Mouse (Mus musculus) cerebellum, adult 18-20 months (tissue): ENCODE results near the gene Prkar1b.

ENCODE experiments used
- DNase-seq, 2 experiments: peaks; one replicate each; pipeline ENCODE4 v3.0.0; 2021

Gene Prkar1b

DNA sequence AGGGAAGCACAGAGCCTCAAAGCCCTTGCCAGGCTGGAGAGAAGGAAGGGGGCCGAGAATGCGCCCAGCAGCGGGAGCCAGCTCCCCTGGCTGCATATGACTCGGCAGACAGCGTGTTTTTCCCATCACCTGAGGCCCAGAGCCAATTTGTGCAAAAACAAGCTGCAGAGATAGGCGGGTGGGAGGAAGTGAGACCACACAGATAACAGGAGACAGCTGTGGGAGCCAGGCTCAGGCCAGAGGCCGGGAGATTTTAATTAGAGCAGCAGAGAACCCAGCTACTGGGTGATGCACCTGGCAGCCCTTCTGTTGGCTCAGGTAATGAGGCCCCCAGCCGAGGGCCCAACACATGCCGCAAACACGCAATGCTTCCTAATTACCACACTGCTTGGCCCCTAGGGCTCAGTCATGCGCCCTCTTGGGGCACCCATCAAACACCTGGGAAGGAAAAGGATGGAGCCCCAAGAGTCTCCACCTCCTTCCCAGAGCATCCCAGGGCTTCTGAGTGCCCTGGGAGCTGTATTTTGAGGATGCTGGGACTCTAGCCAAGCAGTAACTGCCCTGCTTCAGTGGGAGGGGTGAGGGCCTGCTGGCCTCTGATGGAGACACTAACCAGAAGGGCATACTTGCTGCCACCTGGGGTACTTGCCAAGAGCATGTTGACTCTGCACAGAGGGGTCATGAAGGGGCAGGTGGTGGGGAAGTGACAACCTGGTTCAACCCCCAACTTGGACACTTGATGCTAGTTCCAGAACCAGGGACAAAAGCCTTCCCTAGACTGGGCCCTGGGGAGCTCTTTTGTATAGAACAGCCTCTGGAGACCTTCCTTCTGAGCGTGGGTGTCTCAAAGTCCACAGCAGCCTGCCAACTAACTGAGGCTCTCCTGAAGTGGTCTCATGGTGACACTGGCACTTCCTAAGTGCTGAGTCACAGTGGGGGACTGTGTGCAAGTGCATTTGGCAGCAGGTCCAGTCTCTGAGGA, 50.5 kb downstream of the Prkar1b start:
- peak; percentile 77 for DNase-seq

DNA sequence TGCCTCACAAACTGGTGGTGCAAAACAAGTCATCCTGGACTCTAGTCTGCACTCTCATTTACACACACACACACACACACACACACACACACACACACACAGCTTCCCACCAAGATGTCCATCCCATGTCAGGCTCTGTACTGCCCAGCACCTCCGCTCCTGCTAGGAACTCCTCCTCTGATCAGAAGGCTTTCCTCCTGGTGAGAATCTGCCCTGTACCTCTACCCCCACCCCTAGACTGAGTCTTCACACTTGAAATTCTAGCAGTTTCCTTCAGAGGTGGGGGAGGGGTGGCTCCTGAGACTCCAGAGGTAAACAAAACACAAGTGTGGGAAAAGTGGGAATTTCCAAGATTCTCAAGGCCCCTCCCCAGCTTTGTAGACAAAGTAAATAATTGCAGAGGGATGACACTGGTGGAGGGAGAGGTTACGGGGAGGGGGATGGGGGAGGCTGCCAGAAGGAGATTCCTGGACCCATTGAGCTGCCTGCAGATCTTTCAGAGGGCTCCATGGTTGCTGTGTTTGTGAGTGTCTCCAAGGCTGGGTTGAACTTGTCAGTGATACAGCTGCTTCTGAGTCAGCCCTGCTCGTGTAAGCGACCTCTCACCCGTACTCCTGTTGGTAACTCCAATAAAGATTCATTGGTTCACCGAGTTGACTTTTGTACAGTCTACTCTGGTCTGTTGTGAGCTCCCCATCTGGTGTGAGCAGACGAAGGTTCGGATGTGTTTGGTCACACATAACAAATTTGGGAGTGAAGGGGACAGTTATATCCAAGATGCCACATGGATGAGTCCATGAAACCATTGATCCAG, 54.3 kb downstream of the Prkar1b start:
- DNase-seq, result no peak

DNA sequence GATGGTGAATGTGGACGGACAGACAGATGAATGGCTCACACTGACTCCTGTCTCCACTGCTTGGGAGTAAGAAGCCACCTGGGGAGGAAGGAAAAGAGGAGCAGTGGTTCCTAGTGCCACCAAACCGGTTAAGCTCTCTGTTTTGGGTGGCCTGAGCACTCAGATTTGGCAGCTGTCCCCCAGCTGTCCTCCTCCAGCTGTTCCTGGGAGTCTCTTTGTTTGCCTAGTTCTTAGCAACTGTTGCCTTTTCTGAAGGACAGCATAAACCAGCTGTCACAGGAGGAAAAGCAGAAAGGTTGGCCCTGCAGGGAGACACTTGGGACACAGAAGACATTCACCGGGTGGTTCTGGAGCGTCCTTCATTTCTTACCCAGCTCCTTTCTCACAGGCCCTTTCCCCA, 56.3 kb downstream of the Prkar1b start:
- DNase-seq, result no peak

DNA sequence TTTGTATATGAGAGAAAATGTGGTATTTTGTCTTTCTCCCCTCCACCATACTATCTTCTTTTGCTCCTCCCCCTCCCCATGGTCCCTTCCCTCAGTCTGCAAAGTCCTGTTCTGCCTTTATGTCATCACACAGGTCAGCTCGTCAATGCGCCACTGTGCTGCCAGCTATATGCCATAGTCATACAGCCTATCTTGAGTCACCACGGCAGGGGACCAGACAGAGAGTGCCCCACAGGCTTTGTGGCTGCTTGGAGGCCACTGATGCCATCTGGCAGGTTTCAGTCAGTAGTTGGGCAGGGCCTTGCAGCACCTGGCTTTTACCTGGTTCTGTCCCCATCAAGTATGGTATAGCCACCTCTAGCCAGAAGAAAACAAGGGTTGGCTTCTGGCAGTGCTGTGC, 58.1 kb downstream of the Prkar1b start:
- DNase-seq, result peak; percentile 38 to 58

DNA sequence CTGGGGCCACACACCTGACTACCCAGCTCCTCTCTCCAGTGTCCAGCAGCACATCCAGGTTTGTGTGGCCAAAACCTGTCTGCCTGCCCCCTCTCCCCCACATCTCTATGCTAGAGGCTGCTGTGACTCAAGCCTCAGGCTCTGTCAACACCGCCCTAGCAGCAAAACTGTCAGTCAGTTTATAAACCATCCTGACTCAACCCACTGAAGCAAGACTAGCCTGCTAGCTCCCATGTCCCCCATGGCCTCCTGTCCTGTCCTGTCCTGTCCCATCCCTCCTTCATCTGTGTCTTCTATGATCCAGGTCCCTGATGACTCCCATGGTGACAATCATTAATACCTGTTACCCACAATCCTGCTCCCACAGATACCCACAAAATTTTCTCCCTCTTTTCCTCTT, 59.6 kb downstream of the Prkar1b start:
- DNase-seq, result no peak

DNA sequence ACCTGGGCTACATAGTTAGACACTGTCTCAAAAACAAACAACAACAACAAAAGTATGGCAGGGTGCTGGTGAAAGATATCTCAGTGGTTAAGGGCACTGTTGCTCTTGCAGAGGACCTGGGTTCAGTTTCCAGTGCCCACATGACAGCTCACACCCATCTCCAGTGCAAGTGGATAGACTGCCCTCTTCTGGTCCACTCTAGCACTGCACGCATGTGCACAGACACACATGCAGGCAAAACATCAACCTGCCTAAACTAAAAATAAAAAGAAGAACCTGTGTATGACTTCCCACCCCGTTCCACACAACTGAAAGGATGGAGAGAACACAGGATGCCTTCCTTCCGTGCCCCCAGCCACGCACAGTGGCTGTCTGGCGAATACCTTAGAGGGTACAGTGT, 61.6 kb downstream of the Prkar1b start:
- no peak for DNase-seq

DNA sequence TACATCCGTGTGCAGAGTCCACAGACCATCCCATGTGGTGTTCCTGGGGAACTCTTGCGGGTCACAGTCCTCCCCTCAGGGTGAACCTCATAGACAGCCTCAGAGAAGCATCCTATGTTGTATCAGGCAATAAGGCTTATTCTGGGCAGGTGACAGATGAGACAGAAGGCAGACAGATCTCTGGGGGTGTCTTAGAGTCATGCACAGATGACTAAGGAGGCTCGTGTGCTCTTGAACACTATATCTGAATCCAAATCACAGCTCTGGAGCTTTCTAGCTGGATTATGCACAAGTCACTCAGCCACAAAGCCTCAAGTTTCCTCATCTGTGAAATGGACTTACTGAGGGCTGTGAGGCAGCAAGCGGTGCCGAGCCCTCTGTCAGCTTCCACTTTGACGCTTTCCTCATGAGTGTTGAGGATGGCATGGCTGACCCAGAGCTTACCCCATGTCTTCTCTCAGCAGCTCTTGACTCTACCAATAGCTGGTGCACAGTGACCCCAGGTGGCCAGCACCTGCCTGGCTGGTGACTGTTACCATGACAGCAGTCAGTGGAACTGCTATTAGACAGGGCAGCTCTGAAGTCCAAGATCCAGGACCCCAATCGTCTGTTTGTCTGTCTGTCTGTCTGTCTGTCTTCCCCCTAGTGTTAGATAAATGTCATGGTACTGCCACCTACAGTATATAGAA, 64.8 kb downstream of the Prkar1b start:
- peak; percentile 48 to 55 for DNase-seq

DNA sequence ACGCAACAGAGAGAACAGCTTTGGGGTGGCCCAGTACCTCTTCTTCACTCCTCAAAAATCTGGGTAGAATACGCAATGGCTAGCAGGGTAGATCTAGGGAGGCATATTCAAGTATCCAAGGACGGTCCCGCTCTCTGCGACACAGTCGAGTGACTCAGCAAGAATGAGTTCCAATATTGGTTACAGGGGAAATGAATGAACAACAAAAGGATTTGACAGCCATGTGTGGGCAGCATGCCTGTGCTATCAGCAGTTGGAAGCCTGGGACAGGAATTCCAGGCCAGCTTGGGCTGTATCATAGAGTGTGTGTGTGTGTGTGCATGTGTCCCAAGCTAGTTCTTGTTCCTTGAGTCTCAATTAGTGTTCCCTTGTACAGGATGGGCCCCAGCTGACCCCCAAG, 65.5 kb downstream of the Prkar1b start:
- peak; percentile 60 to 67 for DNase-seq

DNA sequence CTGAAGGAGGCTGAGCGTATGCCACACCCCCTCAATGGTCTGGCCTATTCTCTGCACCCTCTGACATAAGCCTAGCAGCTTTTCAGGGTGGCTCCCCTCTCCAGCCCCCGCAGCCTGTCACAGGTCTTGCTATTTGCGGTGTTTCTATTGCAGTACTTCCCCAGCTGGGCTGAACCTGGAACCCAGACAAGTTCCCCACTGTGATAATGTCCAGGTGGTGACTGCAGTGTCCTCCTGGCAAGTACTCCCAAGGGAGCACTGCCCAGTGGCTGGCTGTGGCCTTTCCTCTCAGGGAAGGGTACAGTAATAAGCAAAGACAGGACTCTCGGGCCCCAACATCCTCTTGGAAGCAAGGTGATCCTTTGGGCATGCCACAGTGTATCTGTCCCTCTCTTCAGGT, 66.0 kb downstream of the Prkar1b start:
- DNase-seq, result peak; percentile 42 to 46

DNA sequence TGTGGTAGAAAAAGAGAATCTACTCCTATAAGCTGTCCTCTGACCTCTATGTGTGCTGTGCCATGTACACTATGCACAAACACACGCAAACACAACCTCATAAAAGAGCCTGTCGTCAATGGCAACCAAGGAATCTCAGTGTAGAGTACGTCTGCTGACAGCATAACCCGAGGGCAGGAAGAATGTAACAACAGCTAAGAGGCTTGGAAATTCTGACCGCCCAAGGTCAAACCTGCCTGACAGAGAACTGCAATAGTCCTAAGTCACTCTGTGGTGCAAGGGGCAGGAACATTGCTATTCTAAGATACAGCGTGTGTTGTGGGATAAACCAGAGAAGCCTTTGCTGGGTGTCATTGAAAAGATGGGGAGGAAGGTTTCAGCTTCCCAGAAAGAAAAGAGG, 68.4 kb downstream of the Prkar1b start:
- no peak for DNase-seq

DNA sequence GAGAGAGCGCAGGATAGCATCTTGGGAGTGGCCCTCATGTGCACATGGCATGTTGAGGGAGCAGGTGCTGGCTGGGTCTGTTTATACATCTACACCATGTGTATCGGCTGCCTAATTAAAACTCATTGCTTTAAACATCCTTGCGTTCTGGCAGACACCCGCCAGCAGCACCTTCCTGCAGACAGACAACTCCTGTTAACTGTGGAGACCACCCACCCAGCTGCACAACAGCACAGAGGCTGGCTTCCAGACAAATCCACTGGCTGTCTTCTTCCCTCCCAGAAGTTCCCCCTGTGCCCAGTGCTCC, 71.7 kb downstream of the Prkar1b start:
- DNase-seq, result no peak

DNA sequence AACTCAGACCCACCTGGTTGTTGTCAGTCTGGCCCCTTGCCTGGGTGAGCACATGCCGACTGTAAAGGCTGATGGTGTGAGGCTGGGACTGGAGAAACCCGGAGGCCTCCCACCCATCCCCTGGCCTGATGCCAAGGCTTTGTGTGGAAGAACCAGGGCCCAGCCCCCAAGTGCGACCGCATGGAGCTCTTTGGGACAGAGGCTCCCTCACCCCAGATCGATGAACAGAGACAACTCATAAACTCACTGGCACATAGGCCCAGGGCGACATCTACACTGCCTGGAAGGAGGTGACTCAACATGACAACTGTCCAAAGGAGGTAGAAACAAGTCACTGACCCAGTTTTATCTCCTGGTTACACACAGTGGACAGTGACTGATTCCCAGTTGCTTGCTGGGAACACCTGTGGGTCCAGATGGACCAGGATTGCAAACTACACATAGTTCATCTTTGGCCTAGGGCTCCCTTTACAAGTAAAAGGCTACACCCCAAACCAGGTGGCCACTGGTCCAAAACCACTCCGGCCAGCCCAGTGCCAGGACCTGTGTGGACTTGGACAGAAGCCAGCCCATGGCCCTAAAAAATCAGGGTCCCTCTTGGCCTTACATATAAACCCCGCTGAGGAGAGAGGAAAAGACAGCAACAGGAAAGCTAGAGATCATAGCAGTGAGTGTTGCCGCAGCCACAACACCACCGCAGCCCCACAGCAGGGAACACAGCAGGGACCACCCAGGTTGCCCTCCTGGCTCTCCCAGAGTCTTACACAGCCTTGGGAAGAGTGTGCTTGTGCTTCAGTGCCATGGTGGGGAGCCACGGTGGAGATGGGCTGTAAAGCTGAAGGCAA, 72.3 kb downstream of the Prkar1b start:
- peak; percentile 63 to 69 for DNase-seq

DNA sequence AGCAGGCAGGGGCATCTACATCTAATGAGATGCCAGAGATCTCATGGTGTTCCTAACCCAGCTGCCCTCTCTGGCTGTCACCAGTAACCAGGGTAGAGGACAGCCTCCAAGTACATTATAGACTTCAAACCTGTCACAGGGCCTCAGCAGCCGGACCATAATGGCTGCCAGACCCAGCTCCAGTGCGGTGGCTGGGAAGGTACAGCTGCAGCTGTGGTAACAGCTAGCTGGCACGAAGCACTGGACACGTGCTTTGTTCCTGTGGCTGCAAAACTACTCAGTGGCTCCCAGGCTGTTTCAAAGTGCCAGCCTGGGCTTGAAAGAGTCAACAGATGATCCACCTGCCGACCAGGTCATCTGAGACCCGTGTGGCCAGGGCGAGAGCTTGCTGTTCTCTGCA, 73.4 kb downstream of the Prkar1b start:
- DNase-seq, result peak in 1 of 2 experiments; percentile 37

DNA sequence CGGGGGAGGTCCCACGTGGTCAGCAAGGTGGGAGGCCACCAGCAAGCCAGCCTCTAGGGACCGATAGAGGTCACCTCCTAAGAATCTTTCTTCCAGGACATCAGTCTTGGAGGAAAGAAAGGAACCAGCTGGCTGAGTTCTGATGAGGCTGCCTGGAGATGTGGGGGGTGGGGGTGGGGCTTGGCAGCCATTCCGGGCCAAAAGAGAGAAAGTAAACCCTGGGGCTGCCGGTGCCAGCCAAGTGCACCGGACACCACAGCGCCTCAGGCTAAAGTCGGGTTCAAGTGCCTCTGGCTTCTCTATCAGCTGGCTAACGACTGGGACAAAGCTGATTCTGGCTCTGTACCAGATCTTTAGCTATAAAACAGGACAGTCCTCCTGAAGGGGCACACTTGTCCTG, 74.0 kb downstream of the Prkar1b start:
- DNase-seq, result no peak

DNA sequence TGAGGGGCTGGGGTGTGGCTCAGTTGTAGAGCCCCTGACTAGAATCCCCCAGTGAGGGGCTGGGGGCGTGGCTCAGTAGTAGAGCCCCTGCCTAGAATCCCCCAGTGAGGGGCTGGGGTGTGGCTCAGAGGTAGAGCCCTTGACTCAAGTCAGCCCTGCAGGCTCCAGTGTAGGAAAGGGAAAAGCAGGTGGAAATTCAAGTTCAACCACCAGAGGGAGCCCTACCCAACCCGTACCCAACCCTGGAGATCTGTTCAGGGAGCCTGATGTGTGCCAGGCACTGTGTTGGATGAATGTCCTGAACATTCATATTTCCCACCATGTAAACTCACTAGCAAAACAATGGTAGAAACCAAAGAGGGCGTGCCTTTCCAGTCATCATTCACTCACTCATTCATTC, 74.7 kb downstream of the Prkar1b start:
- peak; percentile 79 to 84 for DNase-seq

DNA sequence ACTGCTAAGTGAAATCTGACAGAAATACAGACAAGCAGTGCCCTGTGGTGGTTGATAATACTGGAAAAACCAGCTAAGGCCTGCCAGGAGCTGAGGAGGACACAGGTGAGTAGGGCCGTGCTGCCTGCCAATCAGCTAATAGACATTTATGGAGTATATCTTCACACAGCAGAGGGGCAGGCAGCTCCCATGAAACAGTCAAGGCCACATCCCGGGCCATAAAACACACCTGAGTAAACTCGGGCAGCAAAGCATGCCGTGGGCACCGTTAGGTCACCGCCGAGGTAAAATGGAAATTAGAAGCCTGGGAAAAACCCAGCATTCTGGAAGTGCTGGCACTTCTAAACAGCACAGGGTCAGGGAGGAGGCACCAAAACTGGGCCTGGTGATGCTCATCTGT, 75.8 kb downstream of the Prkar1b start:
- DNase-seq, result no peak

DNA sequence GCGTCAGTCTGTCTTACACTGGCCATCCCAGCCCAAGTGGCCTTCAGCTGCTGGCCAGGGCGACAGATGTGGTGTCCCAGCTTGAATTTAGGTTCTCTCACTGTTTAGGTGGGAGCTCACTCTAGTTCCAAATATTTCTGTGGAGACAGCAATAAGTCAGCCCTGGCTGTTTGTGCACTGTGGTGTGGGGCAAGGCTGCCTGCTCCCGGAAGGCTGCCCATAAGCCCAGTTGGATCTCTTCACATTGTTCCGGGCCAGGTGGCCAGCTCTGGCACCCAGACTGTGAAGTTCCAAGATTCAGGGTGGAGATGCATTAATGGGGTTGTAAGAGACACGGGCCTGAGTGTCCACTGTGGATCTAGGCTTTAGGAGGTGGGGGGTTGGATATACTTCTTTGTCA, 76.9 kb downstream of the Prkar1b start:
- DNase-seq, result peak; percentile 71 to 77

DNA sequence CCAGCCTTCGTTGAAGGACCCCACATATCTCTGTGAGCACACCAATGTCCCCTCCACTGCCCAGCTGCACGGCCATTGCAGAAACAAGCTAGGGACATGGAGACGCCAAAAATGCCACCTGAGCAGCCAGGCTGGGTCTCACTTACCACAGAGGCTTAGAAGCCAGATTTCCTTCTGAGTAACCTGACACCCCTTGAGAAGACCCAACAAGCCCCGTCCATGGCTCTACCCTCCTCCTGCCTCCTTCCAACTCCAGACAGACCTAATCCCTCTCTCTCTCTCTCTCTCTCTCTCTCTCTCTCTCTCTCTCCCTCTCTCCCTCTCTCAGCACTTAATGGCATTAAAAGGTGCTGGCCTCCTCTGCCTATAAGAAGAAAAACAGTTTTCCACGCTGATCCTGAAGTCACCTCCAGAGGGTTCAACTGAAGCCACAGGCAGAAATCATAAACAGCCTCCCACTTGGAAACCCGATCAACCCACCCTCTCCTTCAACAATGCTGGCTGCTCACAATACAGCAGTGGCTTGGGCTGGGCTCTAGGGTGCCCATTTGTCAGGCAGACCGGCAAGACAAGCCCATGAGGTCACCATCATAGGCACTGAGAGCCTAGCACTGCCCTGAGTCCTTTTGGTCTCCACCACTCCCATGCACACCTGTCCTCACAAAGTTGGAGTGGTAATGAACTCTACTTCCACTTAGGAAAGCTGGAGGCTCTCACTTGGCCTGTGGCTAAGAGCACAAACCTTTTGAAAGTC, 82.8 kb downstream of the Prkar1b start:
- DNase-seq, result no peak

DNA sequence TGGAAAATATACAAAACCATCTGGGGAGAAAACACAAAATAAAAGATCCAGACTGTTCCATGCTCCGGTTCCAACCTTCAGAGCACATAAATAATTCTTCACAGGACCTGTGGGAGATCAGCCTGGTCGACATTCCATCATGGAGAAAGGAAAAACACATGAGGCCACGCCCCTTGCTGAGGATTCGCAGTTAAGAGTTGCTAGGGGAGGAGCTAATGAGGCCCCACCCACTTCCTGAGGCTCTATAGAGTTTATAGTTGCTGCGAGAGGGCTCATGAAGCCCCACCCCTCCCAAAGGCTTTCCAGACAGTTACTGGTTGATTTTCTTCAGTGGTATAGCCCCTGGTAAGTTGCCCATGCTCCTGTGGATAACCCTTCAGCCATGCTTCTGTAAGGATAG, 85.2 kb downstream of the Prkar1b start:
- DNase-seq, result no peak

DNA sequence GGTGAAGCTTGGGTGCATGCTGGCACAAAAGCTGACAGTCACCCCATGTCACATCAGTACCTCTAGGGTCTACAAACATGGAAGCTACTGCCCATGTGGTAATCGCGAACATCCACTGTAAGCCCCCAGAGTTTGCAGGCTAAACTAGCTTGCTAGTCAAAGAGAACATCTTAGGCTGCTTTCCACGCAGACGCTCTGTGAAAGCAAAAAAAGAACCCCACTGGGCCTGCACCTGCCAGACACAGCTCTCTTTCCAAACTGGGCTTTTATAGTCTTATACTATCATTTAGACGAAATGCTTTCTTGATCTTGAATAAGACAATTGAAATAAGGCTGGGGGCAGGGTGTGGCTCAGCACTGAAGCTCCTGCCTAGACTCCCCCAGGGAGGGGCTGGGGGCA, 88.1 kb downstream of the Prkar1b start:
- peak; percentile 66 to 70 for DNase-seq

DNA sequence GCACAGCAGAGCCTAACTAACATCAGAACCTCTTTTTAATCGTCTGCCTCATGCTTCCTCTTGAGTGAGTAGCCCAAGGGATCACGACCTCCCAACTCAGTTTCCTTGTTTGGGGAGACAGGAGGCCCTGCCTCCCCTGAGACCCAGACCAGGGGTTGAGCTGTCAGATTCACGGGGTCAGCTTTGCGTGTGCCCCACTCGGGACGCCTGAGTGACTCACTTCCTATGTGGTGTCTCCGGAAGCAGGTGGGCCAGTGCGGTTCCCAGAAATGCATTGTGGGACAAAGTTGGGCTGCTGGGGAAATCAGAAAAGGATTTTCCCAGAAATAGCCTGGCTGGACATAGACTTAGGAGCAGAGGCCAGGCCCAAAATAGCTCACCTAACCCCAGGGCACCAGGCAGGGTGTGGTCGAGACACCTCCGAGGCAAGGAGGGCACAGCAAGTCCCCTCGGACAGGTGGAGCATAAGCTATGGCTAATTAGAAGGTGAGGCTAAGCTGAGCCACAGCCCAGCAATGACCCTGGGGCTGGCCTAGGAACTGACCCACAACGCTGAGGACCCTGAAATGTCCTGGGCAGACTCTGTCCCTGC, 89.2 kb downstream of the Prkar1b start:
- no peak for DNase-seq
